Mouse (Mus musculus) kidney, postnatal 14 days (tissue): ENCODE results near the gene Gm1043.

Experiments used
- DNase-seq: peaks from one replicate; pipeline ENCODE4 v3.0.0; 2022; ENCODE audit warnings: mixed read lengths

The Gm1043 gene

GRCm38 (mm10) chr5:37246138-37246910, 161.2 kb downstream of the Gm1043 start:
- no peak for DNase-seq

DNA sequence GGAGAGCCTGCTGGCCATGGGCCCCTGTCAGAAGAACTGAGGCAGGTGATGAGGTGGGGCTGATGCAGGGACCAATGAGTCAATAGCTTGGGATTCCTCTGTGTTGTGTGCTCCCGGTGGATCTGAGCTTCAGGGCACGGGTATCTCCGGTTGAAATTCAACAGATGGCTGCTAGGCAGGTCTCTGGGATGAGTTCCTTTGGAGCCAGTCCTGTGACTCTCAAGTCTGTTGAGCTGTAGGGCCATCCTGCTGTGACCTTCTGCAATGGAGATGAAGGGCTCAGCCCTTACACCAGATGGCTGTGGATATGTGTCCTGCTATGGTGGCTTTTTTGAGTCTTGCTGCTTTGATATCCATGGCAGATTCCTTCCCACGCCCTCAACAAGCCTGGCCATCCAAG, 162.3 kb downstream of the Gm1043 start:
- DNase-seq, result no peak

- DNase-seq, result no peak
Measured at GRCm38 (mm10) chr5:37248870-37249269, 163.7 kb downstream of the Gm1043 start.

DNA sequence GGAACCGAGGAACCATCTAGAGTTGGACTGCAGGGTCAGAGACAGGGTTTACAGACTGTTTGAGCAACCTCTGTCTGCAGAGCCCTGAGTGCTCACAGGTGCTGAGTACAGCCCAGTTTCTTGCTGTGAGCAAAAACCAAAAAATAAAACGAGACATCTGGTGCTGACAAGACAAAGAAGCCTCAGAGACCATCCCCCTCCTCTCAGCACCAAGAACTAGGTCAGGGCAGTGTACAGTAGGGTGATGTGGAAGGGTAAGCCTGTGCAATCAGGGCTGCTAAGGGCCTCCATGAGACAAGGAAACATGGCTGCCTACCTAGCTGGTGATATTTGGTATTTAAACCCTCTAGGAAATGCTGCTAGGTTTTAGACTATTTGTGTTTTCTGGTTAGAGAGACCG, 166.4 kb downstream of the Gm1043 start:
- no peak for DNase-seq

DNA sequence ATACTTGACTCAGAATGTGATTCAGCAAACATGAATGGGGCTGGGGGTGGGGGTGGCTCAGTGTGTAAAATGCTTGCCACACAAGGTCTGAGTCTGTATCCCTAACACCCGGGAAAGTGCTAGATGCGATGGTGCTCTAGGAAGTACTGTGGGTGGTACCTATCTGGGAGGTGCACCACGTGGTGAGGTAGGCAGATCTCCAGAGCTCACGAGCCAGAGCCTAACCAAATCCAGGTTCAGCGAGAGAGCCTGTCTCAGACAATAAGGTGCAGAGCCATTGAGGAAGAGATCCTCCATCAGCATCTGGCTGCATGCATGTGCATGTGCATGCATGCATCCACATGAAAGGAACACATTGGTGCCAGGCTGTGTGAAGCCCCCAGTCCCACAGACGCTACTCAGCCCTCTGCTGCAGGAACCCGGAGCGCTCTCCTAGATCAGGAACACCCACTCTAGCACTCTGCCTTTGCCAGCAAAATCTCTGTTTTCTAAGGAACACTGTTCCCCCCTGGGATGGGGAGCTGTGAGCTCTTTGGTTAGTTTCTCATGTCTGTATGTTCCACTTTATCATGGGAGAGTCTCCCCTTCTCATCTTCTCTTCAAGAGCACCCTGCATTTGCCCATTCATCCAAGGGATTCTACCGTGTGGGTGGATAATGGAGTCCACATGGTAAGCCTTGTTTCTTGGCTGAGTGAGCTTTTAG, 167.1 kb downstream of the Gm1043 start:
- DNase-seq, result no peak

DNA sequence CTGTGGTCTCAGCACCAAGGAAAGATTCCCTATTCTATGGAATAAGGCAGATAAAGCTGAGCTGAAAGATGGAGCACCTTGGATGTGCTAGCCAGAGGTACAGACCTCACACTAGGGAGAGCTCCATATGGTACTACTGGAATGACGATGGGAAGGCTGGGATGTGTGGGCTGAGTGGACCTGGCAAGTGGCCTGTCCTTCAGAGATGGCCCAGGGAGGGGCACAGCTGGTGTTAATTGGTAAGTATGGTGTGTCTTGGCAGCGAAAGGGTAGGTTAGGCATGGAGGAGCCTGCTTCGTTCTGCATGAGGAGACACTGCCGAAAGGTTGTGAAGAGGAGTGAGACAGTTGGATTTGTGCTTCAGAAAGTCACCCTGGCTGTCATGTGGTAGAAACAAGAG, 169.4 kb downstream of the Gm1043 start:
- no peak for DNase-seq

GRCm38 (mm10) chr5:37256823-37257222, 171.7 kb downstream of the Gm1043 start:
- no peak for DNase-seq

GRCm38 (mm10) chr5:37257243-37257642, 172.1 kb downstream of the Gm1043 start:
- DNase-seq, result peak; percentile 51

DNA sequence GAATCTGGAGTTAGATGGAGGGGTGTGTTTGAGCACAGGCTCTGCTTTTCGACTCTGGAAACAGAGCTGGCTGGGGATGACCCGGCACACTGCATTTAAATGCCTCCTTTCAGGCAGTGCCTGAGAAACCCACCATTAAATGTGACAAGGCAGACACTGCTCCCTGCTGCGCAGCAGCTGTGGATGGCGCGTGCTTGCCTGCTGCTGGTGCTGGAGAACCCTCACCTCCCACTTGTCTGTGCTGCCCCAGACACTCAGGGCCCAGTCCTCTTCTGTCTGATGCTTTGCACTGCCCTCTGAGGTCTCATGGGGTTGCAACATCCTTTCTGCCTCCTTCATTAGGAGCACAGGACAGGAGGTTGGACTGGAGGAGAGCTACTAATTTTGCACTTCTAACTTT, 176.6 kb downstream of the Gm1043 start:
- no peak for DNase-seq

- no peak for DNase-seq
Measured at GRCm38 (mm10) chr5:37263816-37264215, 178.6 kb downstream of the Gm1043 start.
